Mouse (Mus musculus): ENCODE results near the gene Ssb. TPM values are rescaled to one million over a fixed set of nuclear protein-coding genes. Genes with fewer than 3 reads are reported as not detected.

The Ssb gene
- total RNA-seq (2014; fragmentation: Nextera tagmentation) (279 TPM in 2 replicates), total RNA-seq (2017) (479 and 601 TPM in 2 replicates)

DNA sequence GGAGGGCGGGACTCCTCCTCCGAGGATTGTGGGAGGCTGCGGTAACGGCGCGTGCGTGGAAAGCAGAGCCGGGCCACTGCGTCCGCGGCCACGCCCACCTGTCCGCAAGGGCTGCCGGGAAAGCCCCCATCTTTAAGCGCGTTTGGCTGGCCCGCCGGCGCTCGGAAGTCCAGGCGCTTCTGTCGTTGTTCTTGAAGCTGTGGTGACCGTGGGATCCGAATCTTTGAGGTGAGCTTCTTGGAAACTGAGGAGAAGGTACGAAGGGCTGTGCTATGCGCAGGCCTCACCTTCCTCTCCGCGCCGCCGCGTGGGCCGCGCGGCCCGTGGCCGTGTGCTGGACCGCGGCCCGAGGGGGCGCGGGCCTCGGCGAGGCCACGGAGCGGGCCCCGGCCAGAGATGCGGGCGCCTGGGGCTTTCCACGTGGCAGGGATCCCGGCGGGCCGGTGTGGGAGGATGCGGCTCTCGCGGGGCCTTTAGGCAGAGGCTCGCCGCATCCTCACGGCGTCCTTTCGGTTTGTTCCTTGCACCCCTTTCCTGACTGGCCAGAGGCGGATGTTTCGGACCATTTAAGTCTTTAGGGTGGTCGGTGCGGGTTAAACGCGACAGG lies at the start of gene Ssb:
Ssb (plus strand) TSS at position 78 of the 607 bp plus-strand sequence.
- ATAC-seq (replicated peaks; ENCODE audit: poor library complexity, severe bottlenecking) = peak; percentile 92

DNA sequence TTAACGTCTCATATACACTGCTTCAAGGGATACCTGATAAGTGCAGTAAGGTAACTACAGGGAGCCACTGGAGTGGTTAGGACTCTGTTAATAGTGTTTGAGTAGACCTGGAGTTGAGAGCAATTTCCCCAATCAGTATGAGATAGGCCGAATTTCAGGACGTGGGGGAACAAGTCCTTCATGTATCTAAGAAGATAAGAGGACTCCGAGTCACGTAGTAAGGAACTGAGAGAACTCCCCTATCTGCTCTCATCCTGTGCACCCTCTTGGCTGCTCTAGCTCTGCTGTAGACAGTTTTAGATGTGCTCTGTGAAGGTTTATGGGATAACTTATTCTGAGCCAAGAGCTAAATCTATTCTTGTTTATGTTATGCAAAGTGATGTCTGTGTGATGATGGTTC lies 44.8 kb upstream of the Ssb start:
- ATAC-seq (replicated peaks; ENCODE audit: poor library complexity, severe bottlenecking) = no peak

DNA sequence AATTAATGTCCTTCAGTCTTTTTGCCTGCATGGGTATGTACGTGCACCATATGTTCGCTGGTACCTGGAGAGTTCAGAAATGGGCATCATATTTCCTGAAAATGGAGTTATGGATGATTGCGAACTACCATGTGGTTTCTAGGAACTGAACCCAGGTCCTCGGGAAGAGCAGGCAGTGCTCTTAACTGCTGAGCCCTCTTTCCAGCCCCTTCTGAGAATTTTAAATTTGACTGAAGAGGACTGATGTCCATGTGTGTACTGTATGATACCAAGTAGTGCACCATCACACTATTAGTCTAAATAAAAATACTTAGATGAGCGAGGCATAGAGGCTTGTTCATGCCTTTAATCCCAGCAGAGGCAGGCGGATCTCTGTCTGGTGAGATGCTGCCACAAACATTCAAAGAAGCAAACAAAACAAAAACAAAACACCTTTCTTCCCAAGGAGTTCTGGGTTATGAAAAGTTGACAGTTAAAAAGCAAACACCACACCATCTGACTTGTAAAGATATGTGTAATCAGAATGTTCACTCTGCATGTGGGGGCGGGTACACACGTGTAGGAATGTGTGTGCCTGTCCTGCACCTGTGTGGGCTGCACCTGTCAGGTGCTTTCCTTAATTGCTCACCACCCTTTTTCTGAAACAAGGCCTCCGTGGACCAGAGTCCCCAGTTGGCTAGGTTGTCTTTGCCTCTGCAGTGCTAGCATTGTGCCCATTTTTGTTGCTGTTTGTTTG lies 42.8 kb upstream of the Ssb start:
- no peak for ATAC-seq (replicated peaks; ENCODE audit: poor library complexity, severe bottlenecking)

DNA sequence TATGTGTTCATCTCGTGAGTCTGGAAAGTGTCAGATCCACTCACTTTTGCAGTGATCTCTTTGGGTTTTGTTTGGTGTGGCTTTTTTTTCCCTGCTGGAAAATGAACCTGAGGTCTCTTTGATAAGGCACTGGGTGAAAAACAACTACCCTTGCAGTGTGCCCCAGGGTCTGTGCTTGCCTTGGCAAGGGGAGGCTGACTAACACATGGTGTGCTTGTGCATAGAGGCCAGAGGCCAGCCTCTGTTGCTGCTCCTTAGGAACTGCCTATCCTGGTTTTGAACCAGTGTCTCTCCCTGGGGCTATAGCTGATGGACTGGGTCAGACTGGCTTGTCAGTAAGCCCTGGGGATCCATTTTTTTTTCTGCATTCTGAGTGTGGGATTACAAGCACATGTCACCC lies 41.2 kb upstream of the Ssb start:
- no peak for ATAC-seq (replicated peaks; ENCODE audit: poor library complexity, severe bottlenecking)

DNA sequence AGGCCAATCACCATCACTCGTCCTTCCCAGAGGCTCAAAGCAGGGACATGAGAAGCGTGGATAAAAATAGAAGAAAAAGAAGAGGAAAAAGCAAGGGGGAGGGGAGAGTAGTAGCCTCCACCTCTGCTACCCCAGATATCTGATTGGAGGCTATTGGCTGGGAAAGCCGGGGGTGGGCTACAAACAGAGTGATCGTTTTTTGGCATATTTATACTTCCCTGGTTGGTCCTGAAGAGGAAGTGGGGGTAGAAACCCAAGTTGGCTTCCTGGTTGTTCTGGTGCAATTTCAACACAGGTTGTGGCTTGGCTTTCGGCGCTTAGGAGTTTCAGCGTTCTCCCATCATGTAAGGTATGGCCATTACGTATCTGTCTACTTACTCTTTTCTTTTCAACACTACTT lies 39.7 kb upstream of the Ssb start, which contains the start of gene Klhl23:
Klhl23 (plus strand) TSS at position 234 of the 400 bp plus-strand sequence.
- ATAC-seq (replicated peaks; ENCODE audit: poor library complexity, severe bottlenecking) = peak; percentile 91

DNA sequence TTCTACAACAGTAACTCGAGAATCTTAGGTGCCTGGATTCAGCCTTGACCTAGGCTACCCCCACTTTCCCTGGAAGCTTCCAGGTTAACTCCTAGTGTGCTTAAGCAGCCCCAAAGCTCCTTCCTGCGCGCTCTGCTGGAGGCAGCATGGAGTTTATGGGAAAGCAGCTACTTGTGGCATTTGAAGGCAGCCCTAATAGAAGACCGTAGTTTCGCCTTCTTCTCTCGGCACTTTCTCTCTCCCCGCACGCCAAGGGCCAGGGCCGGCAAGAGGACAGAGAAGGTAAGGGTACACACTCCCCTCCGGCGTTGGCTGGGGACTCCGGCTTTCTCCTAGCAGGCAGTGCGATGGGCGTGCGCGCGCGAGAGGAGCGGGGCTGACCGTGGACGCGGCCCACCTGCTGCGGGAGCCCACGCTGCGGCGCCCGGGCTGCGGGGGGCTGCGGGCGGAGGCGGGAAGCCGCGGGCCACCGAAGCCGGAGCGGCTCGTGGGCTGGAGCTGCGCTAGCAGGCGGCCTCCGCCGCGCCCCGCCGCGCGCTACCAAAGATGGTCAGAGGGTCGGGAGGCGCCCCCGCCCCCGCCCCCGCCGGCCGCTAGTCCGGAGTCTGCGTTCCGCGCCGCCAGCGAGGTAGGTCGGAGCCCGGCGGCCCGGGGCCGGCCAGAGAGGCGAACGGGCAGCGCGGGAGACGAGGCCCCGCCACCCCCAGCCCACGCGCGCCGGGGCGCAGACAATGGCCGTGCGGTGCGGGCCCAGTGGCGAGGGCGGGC lies 38.8 kb upstream of the Ssb start:
- peak; percentile 33 for ATAC-seq (replicated peaks; ENCODE audit: poor library complexity, severe bottlenecking)

DNA sequence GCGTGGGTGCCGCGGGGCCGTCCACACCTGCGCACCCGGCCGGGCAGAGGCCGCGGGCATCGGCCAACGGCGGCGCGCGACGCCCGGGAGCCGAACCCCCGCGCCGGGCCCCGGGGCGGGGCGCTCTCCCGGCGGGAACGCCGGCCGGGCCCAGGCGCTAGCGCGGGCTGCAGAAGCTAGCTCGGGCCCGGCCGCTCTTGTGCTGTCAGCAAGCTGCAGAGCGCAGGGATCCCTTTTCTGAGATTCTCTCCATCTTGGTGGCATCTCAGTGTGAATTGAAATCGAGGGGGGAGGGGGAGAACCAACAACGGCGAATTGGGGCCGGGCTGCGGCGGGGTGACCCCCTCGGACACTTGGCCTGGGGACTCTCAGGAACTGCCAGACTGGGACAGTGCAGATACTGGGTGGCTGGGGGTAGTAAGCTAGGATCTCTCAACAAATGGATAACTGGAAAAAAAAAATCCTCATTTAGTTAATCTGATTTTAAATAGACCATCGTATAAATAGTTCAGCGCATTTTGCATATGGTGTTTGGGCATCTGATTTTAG lies 38.2 kb upstream of the Ssb start:
- peak; percentile 30 for ATAC-seq (replicated peaks; ENCODE audit: poor library complexity, severe bottlenecking)

DNA sequence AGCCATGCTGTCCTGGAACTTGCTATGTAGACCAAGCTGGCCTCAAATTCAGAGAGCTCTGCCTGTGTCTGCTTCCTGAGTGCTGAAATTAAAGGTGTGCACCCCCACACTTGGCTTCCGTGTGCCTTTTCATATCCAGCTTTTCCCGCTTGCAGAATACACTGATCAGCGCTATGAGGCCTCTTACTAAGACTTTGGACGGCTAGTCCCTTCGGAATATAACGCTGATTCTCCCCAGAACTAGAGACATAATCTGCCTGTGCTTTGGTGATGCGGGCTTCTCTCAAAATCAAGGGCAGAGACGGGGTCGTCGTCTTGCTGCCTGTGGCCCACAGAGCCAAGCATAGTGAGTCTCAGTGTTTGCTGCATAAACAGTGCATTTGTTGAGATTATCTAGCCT lies 35.5 kb upstream of the Ssb start:
- ATAC-seq (replicated peaks; ENCODE audit: poor library complexity, severe bottlenecking) = no peak

DNA sequence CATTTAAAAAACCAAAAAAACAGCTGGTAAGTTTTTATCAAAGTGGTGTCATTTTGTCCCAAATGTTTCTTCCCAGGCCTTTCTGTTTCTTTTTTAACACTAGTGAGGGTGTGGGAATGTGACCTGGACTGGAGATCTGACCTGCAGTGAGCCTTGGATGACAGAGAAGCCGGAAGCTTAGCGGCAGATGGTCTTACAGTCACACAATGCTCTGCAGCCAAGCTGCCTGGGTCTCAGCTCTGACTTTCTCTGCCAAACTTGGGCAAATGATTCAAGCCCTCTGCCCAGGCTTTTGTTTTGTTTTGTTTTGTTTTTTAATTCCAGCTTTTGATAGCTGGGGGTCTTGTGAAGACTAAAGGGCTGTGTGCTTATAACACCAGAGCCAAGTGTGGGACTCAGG lies 35.0 kb upstream of the Ssb start:
- no peak for ATAC-seq (replicated peaks; ENCODE audit: poor library complexity, severe bottlenecking)

DNA sequence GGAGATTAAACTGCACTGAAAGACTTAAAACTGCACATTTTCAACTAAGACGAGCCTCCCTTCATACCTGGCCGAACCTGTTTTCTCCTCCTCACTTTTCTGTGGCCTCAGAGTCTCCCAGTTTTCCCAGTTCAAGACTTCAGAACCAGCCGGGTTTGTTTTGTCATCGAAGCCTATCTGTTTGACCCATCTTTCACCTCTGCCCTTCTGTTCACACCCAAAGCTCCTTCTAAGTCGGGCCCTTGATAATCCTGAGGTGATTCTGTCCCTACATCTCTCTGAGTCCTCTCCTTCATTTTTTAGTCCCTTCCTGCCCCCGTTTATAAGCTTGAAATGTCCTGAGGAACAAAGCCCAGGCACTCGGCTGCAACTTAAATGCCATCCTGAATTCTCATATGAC lies 33.3 kb upstream of the Ssb start:
- no peak for ATAC-seq (replicated peaks; ENCODE audit: poor library complexity, severe bottlenecking)

DNA sequence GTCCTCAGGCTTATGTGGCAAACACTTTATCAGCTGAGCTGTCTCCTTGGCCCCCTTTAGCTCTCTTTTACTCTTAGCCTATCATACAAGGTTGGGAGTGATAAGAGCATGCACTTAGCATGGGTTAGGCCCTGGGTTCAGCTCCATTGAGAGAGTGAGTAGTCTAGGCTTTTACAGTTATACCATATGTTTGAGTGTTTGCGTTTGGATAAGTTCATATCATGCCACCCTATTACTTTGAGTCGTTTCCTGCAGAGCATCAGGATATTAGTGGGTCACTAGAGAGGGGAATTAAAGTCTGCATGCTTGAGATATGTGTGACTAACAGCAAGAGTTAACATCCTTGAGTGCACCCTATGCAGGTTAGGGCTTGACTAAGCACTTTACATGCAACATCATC lies 31.7 kb upstream of the Ssb start:
- ATAC-seq (replicated peaks; ENCODE audit: poor library complexity, severe bottlenecking) = no peak

DNA sequence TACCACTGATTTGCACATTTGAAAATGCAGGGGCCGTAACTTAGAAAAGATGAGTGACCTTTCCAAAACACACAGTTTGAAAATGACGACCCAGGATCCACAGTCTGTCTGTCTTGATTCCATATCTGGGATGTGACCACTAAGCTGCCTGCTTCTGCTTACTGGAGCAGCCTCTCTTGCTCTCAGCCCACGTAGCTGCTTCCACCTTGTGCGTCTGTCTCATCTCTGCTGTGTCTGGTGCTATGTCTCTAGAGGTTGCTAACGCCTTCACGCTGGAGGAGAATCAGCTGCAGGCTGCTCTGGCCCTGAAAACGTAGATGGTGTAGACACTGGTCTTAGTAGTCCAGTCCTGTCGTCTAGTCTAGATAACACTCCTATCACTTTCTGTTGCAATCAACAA lies 31.2 kb upstream of the Ssb start:
- ATAC-seq (replicated peaks; ENCODE audit: poor library complexity, severe bottlenecking) = no peak

DNA sequence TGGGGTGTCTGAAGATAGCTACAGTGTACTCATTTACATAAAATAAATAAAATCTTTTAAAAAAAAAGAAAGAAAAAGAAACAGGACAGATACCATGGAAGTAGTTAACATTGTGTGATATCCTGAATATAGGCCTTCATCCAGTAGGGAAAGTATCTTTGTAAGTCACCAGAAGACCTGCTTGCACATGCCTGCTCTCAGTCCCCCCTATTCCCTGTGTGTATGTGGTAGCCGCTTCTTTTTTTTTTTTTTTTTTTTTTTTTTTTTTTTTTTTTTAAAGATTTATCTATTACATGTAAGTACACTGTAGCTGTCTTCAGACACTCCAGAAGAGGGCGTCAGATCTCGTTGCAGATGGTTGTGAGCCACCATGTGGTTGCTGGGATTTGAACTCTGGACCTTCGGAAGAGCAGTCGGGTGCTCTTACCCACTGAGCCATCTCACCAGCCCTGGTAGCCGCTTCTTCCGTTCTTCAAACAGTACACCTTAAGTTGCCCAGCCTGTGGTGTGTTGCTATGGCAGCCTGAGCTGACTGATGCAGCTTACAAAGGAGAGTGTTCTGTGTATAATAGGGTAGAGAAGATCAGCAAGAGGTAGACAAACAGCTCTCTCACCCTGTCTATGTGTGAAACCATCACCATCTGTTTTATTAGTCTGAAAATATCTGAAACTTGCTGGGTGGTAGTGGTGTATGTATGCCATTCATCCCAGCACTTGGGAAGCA lies 24.0 kb upstream of the Ssb start:
- ATAC-seq (replicated peaks; ENCODE audit: poor library complexity, severe bottlenecking) = no peak

DNA sequence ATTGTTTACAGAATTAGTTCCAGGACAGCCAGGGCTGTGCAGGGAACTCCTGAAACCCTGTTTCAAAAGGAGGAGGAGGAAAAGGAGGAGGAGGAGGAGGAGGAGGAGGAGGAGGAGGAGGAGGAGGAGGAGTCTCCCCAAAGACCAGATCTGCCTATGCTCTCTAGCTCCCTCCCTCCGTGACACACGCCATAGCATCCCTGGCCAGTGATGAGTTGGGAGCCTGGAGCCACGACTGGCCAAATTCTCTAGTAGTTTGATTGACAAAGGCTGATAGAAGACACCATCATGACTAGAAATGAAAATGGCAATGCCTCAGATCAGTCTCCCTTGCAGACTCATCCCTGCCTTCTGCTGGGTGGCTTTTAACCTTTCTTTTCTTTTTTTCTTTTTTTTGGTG lies 23.4 kb upstream of the Ssb start:
- 0 out of 2 replicates have a peak, but pooled peaks have one; percentile 25 for ATAC-seq (replicated peaks; ENCODE audit: poor library complexity, severe bottlenecking)

DNA sequence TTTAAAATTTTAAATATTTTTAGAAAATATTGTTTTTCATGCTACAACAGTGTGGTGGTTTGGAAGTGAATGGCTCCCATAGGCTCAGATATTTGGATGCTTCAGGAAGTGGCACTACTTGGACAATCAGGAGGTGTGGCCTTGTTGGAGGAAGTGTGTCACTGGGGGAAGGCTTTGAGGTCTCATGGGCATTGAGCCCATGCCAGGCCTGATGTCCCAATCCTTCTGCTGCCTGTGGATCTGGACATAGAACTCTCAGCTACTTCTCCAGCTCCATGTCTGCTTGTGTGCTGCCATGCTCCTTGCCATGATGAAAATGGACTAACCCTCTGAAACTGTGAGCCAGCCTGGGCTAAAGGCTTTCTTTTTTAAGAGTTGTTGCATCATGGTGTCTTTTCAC lies 22.7 kb upstream of the Ssb start:
- peak; percentile 86 for ATAC-seq (replicated peaks; ENCODE audit: poor library complexity, severe bottlenecking)

DNA sequence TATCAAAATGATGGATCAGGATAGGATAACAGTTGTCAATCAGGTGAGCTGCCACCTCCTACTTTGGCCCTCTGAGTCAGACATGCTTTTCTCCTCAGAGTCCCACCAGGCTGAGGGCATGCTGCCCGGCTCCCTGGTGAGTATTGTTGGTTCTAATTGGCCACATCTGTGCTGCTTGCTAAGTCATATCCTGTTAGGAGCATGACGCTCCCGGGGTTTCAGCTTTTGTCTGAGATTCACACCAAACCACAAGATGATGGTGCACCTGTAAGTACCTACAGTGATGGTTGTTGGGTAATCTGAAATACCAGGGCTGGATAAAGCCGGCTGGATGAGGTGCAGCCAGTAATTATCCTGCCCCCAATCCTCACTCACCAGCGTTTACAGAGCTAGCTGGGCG lies 21.1 kb upstream of the Ssb start:
- no peak for ATAC-seq (replicated peaks; ENCODE audit: poor library complexity, severe bottlenecking)

DNA sequence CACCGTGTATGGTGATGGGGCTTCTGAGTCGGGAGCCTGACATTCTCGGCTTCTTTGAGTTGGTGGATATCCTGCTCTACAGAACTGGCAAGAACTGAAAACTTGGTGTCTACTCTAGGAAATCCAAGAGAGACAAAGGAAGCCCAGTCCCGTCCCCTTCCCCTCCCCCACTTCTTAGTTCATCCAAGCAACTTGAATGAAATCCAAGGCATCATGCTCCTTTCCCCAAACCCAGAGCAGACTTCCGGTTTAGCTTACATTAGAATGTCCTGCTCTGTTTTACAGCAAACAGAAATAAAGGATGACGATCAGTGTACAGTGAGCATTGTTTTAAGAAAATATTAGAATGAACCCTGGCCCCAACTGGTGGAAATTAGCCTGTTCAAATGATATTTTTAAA lies 12.1 kb upstream of the Ssb start:
- no peak for ATAC-seq (replicated peaks; ENCODE audit: poor library complexity, severe bottlenecking)

DNA sequence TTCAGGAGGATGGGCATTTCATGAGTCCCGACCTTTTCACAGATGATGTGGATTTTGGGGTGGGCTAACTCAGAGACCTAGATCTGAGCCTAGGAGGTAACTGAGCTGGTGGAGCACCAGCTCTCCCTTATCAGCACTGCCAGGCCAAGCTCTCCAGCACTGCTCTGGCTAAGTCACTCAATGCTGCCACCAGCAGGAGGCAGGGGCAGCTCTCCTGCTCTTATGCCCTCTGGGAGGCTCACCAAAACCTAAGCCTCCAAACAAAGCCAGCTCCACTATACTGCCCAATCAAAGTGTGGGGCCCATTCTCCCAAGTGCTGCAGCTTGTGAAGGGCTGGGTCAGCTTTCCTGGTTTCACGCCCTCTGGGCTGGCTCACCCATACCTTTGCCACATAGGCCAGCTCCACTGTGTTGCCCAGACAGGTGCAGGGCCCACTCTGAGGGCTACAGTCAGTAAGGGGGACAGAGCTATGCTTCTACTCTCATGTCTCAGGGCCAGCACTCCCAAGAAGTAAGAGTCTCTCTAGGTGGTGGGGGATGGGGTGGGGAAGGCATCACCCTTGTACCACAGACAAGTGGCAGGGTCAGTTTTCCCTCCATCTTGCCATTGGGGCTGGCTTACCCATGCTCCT lies 9.8 kb upstream of the Ssb start:
- no peak for ATAC-seq (replicated peaks; ENCODE audit: poor library complexity, severe bottlenecking)

DNA sequence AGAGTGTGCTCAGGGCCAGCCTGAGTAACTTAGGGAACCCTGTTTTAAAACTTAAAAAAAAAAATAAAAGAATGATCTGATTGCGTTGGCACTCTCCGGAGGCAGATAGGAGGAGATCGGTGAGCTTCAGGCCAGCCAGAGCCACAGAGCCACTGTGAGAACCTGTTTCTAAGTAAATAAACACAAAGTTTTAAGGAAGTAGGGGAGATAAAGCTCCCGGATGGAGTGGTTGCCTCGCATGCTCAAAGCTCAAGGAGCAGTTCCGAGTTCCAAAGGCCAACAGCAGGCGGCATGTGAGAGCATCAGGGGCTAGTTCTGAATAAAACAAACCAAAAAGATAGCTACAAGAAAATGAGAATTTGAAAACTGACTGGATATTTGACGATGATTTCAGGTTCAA lies 5.0 kb upstream of the Ssb start:
- peak; percentile 56 for ATAC-seq (replicated peaks; ENCODE audit: poor library complexity, severe bottlenecking)

DNA sequence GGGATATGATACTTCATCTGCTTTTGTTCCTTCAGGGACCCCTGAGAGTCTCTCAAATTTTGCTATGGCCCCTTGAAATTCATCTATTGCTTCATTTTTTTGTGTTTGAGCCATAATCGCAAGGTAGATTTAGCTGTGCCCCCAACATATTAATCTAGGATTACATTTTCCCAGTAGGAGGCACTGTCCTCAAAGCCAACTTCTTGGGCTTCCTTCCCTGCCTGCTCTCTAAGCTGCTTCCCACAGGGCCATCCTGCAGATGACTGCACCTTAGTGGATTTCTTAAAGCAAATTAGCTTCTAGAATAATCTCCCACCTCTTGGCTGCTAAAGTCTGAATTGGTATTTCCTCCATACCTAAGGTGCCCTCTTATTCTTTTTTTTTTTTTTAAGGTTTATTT lies 3.5 kb upstream of the Ssb start:
- ATAC-seq (replicated peaks; ENCODE audit: poor library complexity, severe bottlenecking) = no peak
